Mouse (Mus musculus) MEL-GATA-1-ER (cell line): Measurements from ENCODE around the gene E030018B13Rik.

ENCODE experiments used
- DNase-seq: peaks from one replicate; pipeline ENCODE4 v3.0.0-alpha.2; 2012; ENCODE audit warnings: low read depth; ENCODE audit errors: extremely low read depth

Gene E030018B13Rik

GRCm38 (mm10) chr7:63916268-63916907, at the start of gene E030018B13Rik:
TSS of gene E030018B13Rik (plus strand) at chr7:63916857.
- DNase-seq = no peak

- no peak for DNase-seq
Measured at GRCm38 (mm10) chr7:63868356-63868918, 48.2 kb upstream of the E030018B13Rik start.

DNA sequence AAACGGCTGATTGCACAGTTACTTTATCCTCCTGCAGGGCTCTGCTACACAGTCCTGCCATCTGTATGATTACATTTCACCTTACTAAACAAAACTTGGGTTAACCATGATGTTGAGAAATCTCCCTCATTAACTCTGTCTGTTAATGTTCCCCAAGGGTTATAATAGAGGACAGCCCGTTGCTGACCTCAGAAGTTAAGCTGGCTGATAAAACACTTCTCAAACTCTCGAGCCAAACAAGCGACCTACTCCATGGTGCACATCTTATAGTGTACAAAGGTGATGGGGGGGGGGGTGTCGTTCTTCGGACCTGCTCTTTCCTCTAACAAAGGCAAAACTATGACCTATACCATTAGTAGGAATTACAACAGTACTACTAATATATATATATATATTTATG, 45.0 kb upstream of the E030018B13Rik start:
- DNase-seq = no peak

GRCm38 (mm10) chr7:63873880-63874279, 42.8 kb upstream of the E030018B13Rik start:
- DNase-seq = no peak

GRCm38 (mm10) chr7:63875686-63876085, 41.0 kb upstream of the E030018B13Rik start:
- no peak for DNase-seq

GRCm38 (mm10) chr7:63876640-63877039, 40.0 kb upstream of the E030018B13Rik start:
- no peak for DNase-seq

GRCm38 (mm10) chr7:63877610-63878009, 39.0 kb upstream of the E030018B13Rik start:
- DNase-seq = no peak

GRCm38 (mm10) chr7:63879583-63879982, 37.1 kb upstream of the E030018B13Rik start:
- no peak for DNase-seq

GRCm38 (mm10) chr7:63882739-63883138, 33.9 kb upstream of the E030018B13Rik start:
- no peak for DNase-seq

DNA sequence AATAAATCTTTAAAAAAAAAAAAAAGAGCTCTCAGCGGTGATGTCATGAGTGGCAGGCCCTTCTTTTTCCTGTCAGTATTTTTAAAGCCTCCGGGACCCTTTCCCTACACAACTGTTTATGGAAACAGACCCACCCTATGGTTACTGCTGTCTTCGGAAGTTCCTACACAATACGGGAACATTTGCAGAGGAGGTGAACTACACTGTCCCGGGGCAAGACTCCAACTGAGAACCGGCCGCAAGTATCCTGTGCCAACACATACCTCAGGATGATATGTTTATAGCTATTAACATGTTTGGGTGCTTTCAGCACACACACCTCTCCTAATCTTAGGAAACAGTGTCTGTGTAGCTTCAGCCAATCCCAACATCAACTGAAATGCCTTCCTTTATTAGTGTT, 31.6 kb upstream of the E030018B13Rik start:
- DNase-seq = no peak

DNA sequence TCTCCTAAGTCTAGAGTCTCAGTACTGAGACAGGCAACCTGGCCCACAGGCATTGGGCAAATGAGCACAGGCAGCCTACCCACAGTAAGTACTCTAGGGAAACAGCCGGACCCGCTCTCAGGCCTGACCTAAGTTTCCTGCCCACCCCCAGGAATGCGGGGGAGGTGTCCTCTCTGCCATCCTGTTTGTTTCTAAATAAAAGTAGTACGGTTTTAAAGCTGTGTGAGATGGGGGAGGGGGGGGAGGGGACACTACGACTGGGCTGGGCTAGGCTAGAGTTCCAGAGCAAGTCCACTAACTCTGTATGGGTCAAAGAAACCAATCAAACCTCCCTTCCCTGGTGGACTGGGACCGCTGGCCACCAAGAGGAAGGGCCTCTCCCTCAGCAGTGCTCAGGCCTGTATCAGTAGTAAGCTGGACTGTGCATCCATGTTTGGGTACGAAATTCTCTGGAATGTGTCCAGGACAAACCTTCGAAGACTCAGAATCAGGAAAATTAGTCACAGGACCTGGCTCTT, 29.6 kb upstream of the E030018B13Rik start:
- DNase-seq = no peak

- DNase-seq = no peak
Measured at GRCm38 (mm10) chr7:63887602-63888123, 29.0 kb upstream of the E030018B13Rik start.

DNA sequence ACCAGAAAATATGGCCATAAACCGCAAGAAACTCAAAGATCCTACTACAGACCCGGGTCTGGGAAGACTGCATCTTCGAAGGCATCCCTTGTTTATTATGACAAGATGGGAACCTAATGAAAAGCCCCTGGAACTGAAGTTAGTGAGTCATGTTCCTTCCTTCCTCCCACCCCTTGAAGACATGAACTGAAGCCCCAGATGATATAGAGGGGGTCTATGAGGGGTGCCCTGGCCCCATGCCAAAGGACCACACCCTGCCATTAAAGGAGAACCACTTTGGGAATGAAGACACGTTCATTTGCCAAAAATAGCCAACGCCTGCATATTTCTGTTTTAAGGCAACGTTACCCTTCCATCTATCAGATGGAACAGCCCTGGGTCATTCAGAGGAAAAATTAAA, 28.0 kb upstream of the E030018B13Rik start:
- no peak for DNase-seq

- DNase-seq = no peak
Measured at GRCm38 (mm10) chr7:63889116-63889975, 27.3 kb upstream of the E030018B13Rik start.

GRCm38 (mm10) chr7:63891488-63892075, 25.1 kb upstream of the E030018B13Rik start:
- no peak for DNase-seq

GRCm38 (mm10) chr7:63893201-63893600, 23.5 kb upstream of the E030018B13Rik start:
- DNase-seq = no peak

DNA sequence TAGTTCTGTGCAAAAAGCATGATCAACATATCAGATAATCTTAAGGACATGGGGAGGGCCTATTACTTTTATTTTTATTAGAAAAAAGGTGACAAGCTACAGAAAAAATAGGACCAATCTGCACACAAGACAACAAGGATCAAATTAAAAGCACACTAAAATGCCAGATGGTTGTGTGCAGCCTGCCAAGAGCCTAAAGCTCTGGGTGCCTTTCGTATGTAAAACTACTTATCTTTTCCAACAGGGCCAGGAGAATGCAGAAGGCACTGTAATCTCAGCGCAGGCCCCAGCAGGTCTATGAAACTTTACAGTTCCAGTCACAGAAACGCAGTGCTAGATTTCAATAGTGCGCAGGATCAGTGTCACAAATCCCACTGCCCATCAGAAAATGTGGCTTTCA, 22.9 kb upstream of the E030018B13Rik start:
- no peak for DNase-seq

DNA sequence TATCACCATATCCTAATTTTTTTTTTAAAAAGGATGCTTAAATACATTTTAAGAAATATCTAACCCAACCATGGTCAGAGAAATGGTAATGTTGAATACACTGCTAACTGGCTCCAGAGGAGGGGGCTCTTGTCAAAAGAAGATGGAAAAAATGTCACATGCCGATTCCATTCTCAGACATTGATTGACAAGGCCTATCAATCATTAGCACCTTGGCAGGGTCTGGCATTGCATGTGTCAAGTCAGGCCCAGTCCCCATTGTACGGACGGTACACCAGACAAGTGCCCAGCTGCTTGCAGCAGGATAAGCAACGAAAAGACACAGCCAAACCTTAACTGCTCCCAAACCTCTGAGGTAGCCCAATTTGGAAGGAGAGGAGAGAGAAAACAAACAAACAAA, 22.0 kb upstream of the E030018B13Rik start:
- DNase-seq = no peak

DNA sequence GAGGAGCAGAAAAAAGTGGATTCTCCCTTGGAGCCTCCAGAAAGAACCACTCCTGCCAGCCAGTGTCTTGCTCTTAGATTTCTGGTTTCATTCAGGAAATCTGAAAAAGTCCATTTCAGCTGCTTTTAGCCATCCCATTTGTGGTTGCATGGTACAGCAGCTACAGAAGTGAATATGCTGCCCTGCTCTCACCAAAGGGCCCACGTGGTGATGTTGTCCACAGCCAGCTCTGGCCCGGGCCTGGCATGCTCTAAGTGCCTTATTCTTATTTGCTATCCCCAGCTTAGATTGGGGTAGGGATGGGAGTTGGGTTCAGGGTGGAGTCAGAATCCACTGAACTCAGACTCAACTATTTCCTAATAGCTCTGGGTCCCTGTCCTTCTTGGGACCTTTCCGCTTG, 21.4 kb upstream of the E030018B13Rik start:
- no peak for DNase-seq

GRCm38 (mm10) chr7:63896276-63896967, 20.2 kb upstream of the E030018B13Rik start:
- DNase-seq = no peak

DNA sequence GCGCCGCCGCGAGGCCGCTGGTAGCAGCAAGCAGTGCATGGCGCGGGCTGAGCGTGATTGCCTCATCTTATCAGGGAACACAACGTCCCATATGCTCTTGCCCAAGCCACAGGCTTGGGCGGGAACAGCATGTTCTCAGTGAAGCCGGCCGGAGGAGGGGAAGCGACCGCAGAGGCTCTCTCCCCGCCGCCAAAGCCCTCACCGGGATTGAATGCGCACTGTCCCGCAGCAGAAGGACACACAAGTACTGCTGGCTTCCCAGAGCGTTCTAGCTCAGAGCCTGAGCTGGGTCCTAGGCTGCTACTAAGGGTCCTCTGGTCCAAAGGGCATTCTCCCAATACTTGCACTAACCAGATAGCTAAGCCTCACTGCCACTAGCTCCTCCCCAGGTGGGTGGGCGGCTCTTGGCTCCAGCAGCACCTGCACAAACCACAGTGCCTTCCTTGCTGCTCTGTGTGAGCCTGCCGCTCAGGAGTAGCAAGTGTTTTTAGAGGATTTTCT, 19.6 kb upstream of the E030018B13Rik start:
- DNase-seq = peak; percentile 75
